Mouse (Mus musculus) megakaryocyte, embryonic 14.5 days (primary cell): ENCODE measurements around the gene Heatr1.

ENCODE experiments used
- FLI1 ChIP-seq: IDR thresholded peaks from 2 replicates; pipeline ENCODE4 v1.6.1; 2012; ENCODE audit warnings: low read length, inconsistent platforms, mixed read lengths
- GATA1 ChIP-seq: IDR thresholded peaks from 3 replicates; pipeline ENCODE4 v1.6.1; 2012; ENCODE audit warnings: mixed read lengths, low read length, inconsistent platforms, borderline replicate concordance

- TF ChIP-seq FLI1, result no peak
- no peak for TF ChIP-seq GATA1
Measured at GRCm38 (mm10) chr13:12478301-12478700, 83.5 kb downstream of the Heatr1 start.
